Mouse (Mus musculus): ENCODE measurements around the gene Olfr56.
A peak's percentile ranks its signal among the peaks of the same experiment; 100 is the strongest.

Olfr56 gene

DNA sequence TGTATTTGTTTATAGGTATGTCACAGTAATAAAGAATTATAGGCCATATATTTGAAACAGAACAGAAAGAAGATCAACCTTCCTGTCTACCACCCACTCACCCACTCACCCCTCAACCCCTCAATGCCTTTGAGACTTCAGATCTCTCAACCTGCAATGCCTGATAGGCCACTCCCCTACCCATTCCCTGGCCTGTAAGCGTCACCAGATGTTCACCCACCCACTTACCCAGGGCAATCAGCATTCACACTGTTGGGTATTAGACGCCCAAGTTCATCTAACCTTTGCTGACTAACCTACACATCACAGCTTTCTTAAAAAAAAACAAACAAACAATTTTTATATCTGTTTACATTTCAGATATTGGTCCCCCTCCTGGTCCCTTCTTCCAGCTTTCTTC lies 83.2 kb downstream of the Olfr56 start:
- peak; percentile 49 for DNase-seq

DNA sequence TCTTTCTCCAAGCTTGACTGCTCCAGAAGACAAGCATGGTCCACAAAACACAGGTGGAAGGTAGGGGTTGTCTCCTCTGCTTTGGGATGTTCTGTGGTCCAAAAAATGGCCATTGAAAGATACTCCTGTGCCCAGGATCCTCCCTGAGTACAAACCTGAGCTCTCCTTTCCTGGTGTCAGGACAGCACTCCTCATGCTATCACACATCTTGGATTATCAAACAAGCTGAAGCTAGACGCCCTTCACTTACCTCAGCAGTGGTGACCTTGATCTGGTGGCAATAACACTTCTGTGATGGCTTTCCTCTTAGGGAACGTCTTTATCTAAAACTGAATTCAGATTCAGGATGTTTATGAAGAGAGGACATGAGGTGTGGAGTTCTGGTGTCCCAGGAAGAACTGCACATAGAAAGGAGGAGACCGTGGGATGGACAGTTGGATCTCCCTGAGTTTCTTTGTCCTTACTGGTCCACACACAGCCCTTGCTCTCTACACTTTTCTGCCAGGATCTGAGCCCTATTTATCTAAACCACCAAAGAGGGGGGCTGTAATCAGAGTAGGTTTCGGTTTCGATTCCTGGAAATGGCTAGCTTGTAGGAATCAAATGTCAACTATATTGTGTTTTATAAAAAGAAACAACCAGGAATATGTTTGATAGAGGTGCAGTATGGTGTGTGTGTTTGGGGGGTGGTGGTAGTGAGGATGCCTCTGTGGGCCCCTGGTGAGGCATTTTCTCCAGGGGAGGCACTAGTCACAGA lies 85.2 kb downstream of the Olfr56 start, which contains the start of gene Tgtp2:
Gene Tgtp2, minus strand, starts transcription at position 494 of the 757 bp plus-strand sequence.
- peak; percentile 92 for DNase-seq

DNA sequence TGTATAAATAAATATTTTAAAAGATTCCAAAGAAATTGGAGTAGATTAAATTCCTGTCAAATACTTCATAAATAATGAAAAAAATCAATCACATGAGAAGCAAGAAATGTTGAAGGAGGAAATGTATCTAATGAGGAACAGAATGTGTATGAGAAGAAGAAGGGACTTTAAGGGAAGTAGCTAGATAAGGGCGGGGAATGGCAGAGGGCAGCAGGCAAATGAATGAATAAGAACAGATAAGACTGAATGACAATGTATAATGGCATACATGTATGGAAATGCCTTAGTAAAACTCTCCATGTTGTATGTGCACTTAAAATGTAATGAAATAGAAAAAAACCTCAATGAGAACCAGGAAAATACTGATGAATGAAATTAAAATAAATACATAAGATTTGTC lies 89.7 kb downstream of the Olfr56 start:
- DNase-seq: no peak

DNA sequence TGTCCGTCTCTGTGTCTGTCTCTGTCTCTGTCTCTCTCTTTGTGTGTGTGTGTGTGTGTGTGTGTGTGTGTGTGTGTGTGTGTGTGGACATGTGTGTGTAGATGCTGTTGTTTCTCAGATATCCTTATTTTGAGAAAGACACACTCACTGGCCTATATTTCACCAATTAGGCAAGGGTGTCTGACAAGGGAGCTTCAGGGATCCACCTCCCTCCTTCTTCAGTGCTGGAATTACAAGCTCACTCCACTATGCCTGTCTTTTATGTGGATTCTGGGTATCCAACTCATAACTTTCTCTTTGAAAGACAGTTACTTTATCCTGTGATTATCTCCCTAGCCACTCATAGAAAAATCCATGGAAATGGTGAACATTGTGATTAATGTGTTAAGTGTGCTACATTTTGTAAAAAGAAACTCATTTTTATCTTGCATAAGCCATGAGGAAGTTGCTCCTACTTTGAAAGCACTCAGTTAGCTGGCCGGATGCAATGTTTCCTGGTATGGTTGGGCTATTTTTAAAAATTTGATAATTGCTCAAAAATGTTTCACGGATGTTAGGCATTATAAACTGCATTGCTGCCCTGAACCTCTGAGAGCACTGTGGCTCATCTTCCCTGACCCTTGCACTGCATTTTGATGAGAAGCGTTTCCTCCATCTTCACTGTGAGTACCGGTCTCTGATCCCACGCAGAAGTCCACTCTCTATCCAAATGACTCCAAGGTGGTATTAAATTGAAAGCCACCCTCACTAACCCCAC lies 97.5 kb downstream of the Olfr56 start, which contains the start of gene Ifi47:
Gene Ifi47, plus strand, starts transcription at position 587 of the 757 bp plus-strand sequence.
- peak; percentile 97 for DNase-seq

DNA sequence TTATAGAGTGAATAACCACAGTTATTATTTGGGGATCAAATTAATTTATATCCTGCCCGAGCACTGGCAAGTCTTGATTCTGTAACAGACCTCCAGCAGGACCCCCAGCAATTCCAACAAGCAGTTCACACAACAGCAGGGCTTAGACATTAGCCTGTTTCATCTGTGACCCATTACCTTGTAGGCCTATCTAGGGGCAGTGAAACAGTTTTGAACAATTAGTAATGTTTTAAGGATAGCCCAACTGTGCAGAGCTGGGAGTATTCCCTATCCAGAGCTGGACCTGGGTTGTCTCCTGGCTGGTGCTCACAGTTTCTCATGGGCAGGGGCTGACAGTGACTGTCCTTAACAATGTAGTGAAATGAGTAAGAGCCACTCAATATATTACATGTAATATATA lies 98.3 kb downstream of the Olfr56 start:
- DNase-seq: peak; percentile 57

DNA sequence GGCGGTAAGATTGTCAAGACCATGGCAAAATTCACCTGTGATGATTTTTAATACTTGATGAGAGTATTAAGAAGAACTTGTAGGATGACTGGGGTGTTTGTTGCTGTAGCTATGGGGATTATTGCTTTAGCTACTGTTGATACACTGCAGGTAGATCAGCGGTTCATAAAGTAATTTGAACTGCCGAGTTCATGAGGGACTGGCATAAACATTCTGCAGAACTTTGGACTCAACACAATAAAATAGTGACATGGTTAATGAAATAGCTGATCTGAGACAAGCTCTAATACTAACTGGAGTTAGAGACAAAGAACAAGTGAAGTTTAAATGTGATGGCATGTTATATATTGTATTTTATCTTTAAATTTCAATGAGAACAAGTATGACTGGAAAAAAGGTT lies 100.0 kb downstream of the Olfr56 start:
- DNase-seq: peak; percentile 42

DNA sequence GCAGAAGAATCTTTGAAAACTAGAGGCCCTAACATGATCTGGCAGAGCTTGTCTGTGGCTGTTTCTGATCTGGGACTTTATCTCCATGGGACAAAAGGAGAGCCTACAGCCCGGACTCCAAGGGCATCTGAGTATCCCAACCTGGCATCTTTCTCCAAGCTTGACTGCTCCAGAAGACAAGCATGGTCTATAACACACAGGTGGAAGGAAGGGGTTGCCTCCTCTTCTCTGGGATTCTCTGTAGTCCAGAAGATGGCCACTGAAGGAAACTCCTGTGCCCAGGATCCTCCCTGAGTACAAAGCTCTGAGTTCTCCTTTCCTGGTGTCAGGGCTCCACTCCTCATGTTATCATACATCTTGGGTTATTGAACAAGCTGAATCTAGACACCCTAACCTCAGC lies 101.9 kb downstream of the Olfr56 start:
- peak; percentile 82 for DNase-seq

DNA sequence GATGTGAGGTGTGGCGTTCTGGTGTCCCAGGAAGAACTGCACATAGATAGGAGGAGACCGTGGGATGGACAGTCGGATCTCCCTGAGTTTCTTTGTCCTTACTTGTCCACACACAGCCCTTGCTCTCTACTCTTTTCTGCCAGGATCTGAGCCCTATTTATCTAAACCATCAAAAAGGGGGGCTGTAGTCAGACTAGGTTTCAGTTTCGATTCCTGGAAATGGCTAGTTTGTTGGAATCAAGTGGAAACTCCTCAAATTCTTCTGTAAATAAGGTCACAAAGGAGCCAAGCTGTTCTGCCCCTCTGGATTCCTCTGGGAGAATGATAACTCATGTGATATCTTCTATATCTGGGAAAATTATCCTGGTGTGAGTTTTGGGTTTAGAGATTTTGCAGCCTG lies 102.7 kb downstream of the Olfr56 start:
- DNase-seq: peak; percentile 83

DNA sequence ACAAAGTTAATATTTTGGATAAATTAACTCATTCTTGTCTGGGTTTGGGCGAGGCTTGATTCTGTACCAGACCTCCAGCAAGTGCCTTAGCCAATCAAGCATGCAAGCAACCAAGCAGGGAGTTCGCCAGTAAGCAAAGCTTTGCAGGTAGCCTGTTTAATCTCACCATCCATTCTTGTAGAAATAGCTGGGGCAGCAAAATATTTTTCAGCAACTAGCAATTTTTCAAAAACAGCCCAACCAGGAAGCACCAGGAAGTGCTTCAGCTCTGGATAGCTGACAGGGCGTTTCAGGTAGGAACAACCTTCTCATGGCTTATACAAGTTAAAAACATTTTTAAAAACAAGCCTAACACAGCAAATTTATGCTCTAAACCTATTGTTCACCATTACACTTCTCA lies 103.2 kb downstream of the Olfr56 start:
- DNase-seq: peak; percentile 88

DNA sequence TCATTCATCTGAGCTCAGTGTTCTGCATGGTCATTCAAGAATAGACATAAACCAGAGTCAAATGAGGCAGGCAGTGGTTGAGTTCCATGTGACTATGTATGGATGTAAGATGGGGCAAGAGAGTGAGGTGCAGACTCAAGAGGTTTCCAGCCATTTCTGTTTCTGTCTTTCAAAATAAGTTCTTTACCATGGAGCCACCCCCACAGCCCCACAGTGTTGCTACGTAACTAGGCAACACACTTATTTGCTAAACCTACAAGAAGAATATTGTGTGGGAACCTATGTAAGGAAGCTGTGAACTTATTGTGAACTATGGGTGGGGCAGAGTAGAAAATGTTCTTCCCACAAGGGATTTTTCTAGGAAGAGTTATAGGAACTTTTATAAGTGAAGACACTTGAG lies 104.5 kb downstream of the Olfr56 start:
- DNase-seq: peak; percentile 84

DNA sequence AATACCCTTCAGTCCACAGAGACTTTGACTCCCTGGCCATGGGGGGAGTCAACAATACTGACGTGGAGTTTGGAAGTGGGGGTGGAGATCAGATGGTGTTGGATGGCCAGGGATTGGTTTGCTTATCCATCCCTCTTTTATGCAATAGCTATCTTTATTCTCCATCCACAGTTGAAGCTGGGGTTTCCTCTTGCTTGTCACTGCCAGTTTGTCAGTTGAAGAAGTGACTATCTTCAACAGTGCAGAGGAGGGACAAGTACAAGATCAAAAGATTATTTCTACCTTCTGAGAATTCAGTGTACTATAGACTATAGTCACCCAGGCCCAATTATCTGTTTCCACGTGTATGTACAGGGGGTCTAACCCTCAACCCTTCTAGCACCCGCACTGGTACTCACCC lies 105.1 kb downstream of the Olfr56 start:
- DNase-seq: peak; percentile 79

DNA sequence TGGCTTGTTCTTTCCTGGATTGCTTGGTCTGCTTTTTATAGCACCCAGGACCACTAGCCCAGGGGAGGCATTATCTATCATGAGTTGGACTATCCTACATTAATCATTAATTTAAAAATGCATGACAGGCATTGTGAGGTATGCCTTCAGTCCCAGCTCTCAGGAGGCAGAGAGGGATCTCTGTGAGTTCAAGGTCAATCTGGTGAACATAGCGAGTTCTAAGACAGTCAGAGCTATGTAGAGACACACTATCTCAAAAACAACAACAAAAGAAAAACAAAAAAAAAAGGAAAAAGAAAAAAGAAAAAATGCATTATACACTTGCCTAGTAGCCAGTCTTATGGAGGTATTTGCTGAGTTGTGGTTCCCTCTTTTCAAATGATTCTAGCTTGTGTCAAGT lies 105.7 kb downstream of the Olfr56 start:
- DNase-seq: peak; percentile 71

DNA sequence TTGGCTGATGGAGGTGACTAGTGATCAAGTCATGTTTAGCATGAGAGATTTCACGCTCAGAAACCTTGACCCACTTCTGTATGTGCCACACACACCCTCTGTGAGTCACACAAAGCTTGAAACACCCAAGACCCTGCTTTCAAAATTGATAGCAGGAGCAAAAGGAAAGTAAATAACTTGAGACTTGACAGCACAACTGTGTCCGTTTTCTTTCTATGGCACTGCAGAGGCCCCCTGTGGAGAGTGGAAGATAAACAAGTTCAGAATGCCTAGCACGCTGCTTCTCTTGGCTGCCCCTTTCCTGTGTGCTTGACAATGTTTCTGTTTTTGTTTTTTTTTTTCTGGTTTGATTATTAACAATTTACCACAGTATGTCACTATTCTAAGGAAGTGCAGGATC lies 106.2 kb downstream of the Olfr56 start:
- peak; percentile 87 for DNase-seq

DNA sequence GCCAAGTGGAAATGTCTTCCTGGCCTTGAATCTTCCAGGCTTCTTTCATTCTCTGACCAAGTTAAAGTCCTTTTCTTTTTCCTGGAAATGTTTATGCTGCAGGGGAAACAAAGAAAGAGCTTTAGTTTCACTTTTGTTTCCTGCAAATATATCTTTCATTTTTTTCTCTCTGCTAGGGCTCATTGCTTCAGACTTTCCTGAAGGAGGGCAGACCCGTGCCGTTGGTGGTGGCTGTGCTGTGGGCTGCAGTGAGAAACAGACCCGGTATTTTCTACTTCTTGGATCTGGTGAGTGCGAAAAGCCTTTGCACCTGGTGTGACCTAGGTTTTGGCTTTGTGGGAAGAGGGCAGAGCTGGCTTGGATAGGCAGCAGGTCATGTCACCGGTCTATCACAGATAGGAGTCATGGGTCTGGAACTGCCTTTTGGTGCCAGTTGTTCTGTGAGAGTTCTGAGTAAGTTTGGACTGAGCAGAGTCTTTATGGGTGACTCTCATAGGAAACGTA lies 108.2 kb downstream of the Olfr56 start:
- peak; percentile 90 for DNase-seq

DNA sequence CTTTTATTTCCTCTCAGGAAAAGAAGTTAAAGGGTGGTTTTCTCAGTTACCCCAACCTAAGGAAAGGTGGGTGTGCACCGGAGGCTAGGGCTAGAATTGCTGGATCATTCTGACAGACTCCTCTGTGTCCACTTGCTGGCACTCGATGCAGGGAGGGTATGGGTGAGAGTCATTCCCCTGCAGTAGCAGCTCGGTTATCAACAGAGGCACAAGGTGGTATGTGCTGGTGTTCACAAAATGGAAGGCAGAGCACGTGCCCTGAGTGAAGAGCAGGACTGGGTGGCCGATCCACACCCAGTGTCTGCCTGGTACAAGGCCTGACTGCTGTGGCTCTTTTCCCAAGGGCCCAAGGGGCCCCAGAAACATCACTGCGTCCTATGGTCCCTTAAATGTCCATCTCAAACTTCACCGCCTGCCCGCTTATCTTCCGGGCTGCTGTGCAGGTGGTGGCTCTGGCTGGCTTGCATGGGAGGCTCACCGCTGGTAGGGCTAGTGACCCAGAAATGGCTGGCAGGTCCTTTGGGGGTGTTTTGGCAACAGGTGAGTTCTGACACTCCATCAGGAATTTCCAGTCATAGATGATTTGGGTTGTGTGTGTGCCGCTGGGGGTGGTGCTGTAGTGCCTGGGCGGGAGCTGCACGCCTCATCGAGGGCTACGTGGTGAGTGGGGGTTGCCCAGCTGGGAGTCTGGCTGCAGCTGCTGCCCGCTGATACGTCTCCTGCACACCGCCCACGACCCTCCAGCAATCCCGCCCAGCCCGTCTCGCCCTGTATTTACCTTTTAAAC lies 109.3 kb downstream of the Olfr56 start:
- DNase-seq: peak; percentile 95

DNA sequence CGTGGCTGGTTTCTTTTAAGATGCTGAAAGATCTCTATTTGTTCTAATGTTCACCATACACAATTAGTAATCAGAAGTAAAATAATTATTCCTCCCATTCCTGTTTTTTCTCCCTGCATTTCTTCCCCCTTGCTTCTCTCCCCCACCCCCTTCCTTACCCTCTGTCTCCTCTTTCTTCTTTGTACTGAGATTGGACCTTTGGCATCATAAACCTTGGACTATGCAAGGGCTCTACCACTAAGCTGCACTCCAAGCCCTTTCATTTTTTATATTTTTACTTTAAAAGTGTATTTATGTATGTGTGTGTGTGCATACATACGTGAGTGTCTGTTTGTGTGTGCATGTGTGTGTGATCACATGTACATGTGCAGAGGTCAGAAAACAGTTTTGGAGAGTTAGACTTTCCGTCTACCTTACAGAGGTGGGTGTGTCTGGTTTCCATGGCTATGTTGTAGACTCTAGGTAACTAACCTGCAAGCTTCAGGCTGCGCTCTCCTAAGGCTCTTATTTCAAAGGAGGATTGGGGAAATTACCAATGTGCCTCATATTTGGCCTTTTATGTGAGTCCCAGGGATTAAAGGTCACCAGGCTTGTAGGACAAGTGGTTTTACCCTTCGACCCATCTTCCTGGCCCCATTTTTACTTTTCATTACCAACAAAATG lies 110.4 kb downstream of the Olfr56 start:
- peak; percentile 31 for DNase-seq

DNA sequence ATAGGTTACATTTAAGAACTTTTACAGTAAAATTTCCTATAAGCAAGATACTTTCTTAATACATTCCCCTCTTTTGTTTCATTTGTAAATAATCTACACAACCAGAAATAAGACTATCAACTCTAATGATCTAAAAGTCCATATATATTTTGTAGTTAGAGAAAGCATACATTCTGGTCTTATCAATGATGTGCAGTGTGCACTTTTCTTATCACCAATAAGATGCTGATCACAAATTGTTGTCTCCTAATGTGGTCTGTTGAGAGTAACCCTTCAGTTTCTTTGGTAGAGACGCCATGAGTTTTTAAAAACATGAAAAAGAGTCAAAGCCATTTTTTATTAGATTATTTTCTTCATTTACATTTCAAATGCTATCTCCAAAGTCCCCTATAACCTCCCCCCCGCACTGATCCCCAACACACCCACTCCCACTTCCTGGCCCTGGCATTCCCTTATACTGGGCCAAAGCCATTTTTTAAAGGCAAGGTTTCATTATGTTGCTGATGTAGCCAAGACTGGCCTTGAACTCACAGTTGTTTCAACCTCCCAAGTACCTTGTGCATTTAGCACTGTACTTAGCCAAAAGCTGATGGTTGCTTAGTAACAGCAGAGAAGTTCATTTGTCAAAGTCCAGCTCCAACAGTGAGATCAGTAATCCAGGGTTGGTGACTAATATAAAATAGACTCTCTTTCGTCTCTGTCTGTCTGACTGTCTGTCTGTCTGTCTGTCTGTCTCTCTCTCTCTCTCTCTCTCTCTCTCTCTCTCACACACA lies 111.2 kb downstream of the Olfr56 start:
- peak; percentile 44 for DNase-seq

DNA sequence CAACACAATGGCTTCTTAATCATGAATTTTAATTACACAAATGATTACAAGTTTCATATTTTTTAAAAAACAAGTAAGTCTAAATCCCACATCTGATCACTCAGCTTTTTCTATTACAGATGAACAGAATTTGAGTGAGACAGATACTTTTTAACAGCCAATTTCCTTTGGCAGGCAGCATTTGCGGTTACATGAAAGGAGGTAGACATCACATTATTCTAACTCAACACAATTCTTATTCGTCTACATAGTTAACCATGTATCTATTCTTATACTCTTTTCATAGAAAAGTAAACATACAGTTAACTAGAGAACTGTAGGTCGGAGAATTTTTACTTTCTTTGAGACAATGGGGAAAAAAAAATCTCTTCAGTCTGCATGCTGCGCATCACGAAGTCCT lies 111.9 kb downstream of the Olfr56 start:
- peak; percentile 11 for DNase-seq

DNA sequence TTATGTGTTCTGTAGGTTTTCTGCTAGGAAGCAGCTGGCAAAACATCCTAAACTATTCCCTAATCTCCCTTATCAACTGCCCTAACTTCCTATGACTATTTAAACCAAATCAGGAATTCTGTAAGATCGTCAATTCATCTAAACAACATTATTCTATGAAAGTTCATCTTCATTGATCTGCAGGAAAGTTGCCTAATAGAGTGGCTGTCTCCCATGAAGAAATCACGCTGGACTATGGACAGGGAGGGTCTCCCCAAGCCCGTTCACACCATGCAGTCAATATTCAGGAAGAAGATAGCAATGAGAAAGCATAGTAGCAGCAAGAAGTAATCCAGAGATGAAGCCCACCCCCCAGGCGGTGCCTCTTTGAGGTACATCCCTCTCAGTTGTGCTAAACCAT lies 112.5 kb downstream of the Olfr56 start:
- DNase-seq: peak; percentile 24

DNA sequence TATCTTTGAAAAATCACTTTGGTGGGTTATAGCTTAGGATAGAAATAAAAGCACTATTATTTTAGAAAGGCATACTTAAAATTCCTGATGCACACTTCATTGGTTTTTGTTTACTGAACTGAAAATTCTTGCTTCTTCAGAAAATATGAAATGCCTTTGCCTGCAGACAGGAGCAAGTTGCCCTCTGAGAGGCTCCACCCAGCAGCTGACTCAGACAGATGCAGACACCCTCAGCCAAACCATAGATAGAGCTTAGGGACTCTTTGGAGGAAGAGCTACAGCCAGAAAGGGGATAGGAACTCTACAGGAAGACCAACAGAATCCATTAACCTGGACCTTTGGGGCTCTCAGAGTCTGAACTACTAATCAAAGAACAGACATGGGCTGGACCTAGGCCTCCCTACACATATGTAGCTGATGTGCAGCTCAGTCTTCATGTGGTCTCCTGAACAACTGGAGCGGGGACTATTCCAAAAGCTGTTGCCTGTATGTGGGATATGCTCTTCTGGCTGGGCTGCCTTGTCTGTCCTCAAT lies 113.4 kb downstream of the Olfr56 start:
- peak; percentile 88 for DNase-seq

DNA sequence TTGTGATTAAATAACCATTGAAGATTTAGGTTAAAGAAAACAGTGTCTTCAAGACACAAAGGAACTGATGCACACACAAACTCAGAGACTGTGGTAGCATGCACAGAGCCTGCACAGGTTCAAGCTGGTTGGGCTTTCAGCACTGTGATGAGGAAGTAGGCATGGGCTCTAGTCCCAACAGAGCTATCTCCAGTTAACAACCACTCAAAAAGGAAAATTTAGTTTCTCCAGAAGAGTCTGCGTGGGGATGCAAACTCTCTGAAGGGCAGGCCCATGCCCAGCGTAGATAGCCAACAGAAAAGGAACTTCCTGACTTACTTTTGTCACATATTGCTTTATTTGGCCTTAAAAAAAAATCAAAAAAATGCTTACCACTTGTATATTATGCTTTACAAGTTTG lies 114.1 kb downstream of the Olfr56 start:
- peak; percentile 76 for DNase-seq

Measured in heart, adult 11 months (tissue).